Mouse (Mus musculus): ENCODE data around the gene Gbp9. TPM values are rescaled to one million over a fixed set of nuclear protein-coding genes. Genes with fewer than 3 reads are reported as not detected.
"Not testable (repeated sequence)": the region's sequence is repeated elsewhere in the genome, so short reads cannot be mapped to it uniquely, and the experiment has no call there.

Gbp9 gene
- polyA plus RNA-seq, 1 experiment from 2014 or later, result 2.0 TPM

DNA sequence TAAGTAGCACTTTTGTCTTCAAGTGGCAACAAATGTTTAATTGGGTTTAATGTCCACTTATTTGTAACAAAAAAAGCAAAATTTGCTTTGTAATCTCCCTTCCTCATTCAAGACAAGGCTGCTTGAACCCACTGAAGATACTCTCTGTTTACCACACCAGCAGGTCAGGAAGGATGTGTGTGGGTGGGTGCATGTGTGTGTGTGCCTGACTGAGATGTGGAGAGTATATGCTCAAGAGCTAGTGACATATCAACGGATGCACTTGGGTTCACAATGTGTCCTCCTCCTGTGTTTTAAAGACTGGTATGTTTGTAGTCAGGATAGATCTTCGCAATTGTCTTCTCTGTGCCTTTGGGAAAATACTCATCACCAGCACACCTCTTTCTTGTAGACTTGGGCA, 24.6 kb downstream of the Gbp9 start:
- Histone ChIP-seq H3K36me3 (no peaks in the 10 kb centered on the region), H3K4me1 (replicated peaks) (no peaks in the 10 kb centered on the region), H3K4me2 (no peak overlapping the region), H3K27ac (replicated peaks) (no peak overlapping the region), H3K9me3 (no peaks in the 10 kb centered on the region), H3K27me3 (no peaks in the 10 kb centered on the region), H3K9ac (no peak overlapping the region), H3K4me3 (no peak overlapping the region)
- ATAC-seq (ENCODE audit: low read depth), result no peak
- 83% methylated on average over 2 of the region's 2 CpGs for WGBS

DNA sequence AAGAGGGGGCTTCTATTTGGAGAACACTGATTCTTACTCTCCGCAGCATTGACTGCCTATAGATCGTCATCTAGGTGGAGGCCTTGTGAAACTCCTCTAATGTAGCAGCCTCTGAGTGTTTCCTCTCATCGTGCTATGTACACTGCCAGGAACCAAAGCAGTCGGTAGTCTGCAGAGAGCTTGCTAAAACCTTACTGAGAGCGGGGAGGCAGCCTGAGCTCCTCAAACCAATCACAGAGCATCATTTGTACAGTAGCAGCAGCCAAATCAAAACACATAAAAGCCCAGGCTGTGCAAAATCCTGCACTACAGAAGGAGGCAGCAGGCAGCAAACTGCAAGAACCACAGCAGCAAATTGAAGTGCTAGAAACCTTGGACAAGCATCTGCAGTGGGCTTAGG, 25.7 kb downstream of the Gbp9 start:
- Histone ChIP-seq H3K27ac (replicated peaks) (no peak overlapping the region), H3K4me1 (replicated peaks) (no peaks in the 10 kb centered on the region), H3K36me3 (no peaks in the 10 kb centered on the region), H3K9ac (no peak overlapping the region), H3K9me3 (no peaks in the 10 kb centered on the region), H3K4me3 (no peak overlapping the region), H3K27me3 (no peaks in the 10 kb centered on the region), H3K4me2 (no peak overlapping the region)
- 91% methylated on average over 5 of the region's 5 CpGs for WGBS
- no peak for ATAC-seq (ENCODE audit: low read depth)

DNA sequence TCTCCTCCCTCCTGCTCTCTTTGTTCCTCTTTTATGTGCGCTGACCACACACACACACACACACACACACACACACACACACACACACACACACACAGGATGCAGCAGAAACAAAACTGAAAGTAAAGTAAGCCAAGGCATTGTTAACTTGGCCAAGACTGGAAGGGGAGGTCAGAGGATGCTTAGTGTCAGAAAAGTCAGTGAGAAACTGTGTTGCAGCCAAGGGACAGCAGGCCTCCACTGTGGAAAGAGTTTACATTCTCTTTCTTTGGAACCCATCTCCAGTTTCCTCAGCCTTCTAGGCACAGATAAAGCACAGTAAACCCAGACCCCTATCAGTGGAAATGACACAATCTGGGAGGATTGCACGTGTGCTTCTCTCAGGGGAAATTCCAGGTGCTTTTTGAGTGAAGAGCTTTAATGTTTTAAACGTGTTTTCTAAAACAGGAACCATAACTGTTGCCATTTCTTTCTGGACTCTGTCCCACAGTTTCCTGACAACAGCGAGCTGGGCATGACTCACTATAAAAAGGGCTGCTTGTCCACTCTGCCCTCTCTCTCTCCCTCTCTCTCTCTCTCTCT, 29.0 kb downstream of the Gbp9 start:
- H3K4me2 ChIP-seq; ATAC-seq (ENCODE audit: low read depth); H3K27me3 ChIP-seq; H3K9ac ChIP-seq; H3K4me1 ChIP-seq (replicated peaks); H3K36me3 ChIP-seq; H3K27ac ChIP-seq (replicated peaks); H3K4me3 ChIP-seq; H3K9me3 ChIP-seq: not testable (repeated sequence)
- 27% methylated on average over 4 of the region's 4 CpGs for WGBS

DNA sequence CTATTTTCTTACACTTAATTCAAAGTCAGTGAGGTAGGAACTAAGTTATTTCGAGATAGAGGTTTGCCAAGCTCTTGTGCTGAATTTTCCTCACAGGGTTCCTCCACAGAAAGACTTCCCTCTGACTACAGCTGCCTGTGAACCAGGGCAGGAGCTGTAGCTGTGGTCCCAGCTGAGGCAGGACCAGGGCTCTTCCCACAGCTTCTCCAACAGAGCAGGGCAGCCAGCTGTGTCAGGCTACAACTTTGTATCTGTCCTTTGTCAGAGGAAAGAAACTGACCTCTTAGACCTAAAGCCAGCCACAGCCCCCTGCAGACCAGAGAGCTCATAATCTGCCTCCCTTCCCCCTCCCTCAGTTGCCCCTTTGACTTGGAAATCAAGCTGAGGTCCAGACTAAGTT, 29.6 kb downstream of the Gbp9 start:
- not testable (repeated sequence) for H3K9me3 ChIP-seq; H3K9ac ChIP-seq; ATAC-seq (ENCODE audit: low read depth); H3K27me3 ChIP-seq; H3K4me3 ChIP-seq; H3K4me1 ChIP-seq (replicated peaks); H3K4me2 ChIP-seq; H3K36me3 ChIP-seq
- WGBS, result 47% methylated on average over 1 of the region's 1 CpGs
- 0 out of 2 replicates have a peak overlapping the region, but pooled peaks have one; percentile 28 for H3K27ac ChIP-seq (replicated peaks)

DNA sequence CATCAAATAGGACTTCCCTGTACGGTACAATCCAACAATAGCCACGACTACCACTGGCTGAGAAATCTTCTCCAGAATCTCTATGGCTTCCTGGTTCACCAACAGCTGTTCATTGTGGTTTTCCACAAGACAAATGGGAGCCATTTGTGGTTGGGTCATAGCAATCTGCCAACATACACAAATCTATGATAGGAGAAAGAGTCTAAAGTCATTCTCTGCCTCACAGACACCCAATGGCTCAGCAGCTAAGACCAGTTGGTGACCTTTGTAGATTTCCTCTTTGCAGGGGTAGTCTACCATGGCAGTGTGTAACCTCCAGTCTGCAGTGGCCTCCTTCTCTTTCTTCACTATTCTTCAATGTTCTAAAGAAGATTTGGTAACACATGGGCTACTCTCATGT, 33.6 kb downstream of the Gbp9 start:
- not testable (repeated sequence) for H3K27me3 ChIP-seq; H3K9me3 ChIP-seq; H3K36me3 ChIP-seq; ATAC-seq (ENCODE audit: low read depth); H3K4me1 ChIP-seq (replicated peaks); H3K4me3 ChIP-seq; H3K27ac ChIP-seq (replicated peaks); H3K4me2 ChIP-seq; H3K9ac ChIP-seq
- WGBS, result 81% methylated on average over 2 of the region's 2 CpGs

DNA sequence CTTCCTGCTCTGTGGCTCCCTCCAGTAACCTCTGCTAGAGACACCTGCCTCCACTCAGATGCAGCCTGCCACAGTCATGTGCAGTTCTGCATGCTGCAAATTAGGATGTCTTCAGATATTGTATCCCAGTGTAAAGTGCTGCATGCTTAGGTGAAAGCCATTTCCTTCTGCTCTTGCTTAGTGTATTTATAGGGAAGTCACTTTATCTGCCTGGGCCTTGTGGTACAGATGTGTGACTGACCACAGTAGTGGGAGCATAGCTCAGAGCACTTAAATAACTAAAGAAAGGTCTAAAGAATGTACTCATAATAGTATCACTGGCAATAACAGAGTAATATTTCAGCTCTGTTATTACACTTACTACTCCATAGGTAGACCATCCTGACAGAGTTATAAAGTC, 57.4 kb downstream of the Gbp9 start:
- no peaks in the 10 kb centered on the region for H3K4me1 ChIP-seq (replicated peaks)
- H3K4me3 ChIP-seq, result no peak overlapping the region
- no peaks in the 10 kb centered on the region for H3K36me3 ChIP-seq
- no peak overlapping the region for H3K4me2 ChIP-seq
- peaks cover 6% of the 10 kb centered on the region; the same call in 1 of the 2 replicates for H3K9me3 ChIP-seq
- ATAC-seq (ENCODE audit: low read depth), result no peak
- H3K27ac ChIP-seq (replicated peaks), result no peak overlapping the region
- H3K27me3 ChIP-seq, result no peaks in the 10 kb centered on the region
- H3K9ac ChIP-seq, result no peak overlapping the region

DNA sequence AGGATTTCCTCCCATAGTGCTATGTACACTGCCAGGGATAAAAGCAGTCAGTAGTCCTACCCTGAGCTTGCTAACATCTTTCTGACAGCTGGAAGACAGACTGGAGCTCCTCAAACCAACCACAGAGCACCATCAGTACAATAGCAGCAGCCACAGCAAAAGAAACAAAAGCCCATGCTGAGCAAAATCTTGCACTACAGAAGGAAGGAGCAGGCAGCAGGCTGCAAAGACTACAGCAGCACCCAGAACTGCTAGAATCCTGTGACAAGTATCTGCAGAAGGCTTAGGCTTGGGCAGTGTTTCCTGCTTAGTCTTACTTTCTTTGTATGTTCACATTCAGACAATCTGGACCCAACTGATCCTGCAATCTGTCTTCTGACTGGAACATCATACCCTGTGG, 71.0 kb downstream of the Gbp9 start:
- not testable (repeated sequence) for H3K9ac ChIP-seq; ATAC-seq (ENCODE audit: low read depth); H3K4me3 ChIP-seq; H3K36me3 ChIP-seq; H3K9me3 ChIP-seq; H3K27me3 ChIP-seq; H3K4me2 ChIP-seq; H3K27ac ChIP-seq (replicated peaks); H3K4me1 ChIP-seq (replicated peaks)

DNA sequence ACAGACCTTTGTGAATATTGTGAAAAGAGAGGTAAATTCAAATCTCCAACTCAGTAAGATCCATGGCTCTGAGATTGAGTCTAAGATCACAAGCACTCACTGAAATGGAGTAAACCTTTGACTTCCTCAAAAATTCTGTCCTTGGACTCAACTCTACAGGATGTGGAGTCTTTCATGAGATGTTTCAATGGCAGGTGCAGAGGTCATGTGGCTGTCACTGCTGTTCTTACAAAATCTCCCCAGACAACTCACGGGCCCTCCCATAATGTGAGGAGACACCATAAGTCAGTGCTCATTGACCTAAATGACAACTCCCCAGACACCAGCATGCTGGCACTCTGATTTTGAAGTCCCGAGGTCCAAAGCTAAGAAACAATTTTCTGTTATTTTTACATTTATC, 74.9 kb downstream of the Gbp9 start:
- not testable (repeated sequence) for H3K27ac ChIP-seq (replicated peaks); ATAC-seq (ENCODE audit: low read depth); H3K4me2 ChIP-seq; H3K27me3 ChIP-seq; H3K4me3 ChIP-seq; H3K9ac ChIP-seq; H3K4me1 ChIP-seq (replicated peaks); H3K36me3 ChIP-seq; H3K9me3 ChIP-seq
- WGBS, result 65% methylated on average over 2 of the region's 2 CpGs

DNA sequence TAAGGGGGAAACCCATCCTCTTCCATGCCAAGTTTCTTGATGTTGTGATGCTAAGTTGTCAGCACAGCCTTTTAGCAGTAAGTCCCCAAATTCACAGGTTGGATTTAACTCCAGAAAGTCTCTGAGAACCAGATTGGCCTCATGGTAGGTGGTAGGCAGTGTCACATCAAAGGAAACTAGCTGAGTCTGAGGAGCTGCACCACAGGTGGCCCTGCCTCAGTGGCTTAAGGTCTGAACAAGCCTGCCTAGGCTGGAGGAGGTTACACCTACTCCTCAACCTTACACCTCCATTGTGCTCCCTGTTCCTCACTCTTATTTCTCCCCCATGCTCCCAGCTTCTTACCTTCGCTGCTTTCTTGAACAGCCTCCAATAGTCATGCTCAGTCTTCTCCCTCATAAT, 76.0 kb downstream of the Gbp9 start:
- Histone ChIP-seq H3K4me1 (replicated peaks) (no peaks in the 10 kb centered on the region), H3K4me3 (no peak overlapping the region), H3K36me3 (no peaks in the 10 kb centered on the region), H3K4me2 (no peak overlapping the region), H3K27ac (replicated peaks) (no peak overlapping the region), H3K27me3 (no peaks in the 10 kb centered on the region), H3K9ac (no peak overlapping the region), H3K9me3 (no peaks in the 10 kb centered on the region)
- ATAC-seq (ENCODE audit: low read depth), result no peak
- 76% methylated on average over 1 of the region's 1 CpGs for WGBS

DNA sequence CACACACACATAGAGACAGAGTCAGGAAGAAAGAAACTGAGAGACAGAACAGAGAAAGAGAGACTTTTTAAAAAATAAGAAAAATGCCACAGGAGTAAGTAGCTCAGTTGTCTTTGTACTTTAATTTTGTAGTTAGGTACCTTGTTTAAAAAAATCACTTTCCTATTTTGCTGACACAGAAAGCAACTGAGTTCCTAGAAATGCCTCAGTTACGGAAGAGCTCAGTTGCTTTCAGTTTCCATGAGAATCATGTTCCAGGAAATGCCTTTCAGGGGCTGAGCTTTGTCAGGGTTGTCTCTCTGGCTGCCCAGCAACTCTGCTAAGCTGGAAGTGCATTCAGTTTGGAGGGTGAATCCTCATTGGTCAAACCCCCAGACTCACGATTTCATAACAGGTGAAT, 76.9 kb downstream of the Gbp9 start:
- ATAC-seq (ENCODE audit: low read depth); H3K9ac ChIP-seq; H3K9me3 ChIP-seq; H3K27me3 ChIP-seq; H3K4me3 ChIP-seq; H3K4me2 ChIP-seq; H3K4me1 ChIP-seq (replicated peaks); H3K27ac ChIP-seq (replicated peaks); H3K36me3 ChIP-seq: not testable (repeated sequence)
- WGBS, result 89% methylated on average over 2 of the region's 2 CpGs

DNA sequence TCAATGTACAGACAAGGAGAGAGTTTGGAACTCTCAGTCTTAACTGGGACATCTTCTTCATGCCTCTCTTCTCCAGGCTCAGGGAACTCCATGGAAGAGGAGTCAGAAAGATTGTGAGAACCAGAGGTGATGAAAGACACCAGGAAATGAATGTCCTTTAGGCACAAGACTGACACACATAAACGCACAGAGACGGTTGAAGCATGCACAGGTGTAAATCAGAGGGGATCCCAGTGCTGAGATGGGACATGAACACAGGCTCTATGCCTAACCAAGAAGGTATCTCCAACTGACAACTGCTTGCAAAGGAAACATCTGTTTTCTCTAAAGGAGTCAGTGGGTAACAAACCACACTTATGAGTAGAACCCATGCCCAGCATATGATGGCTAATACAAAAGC, 79.1 kb downstream of the Gbp9 start:
- Histone ChIP-seq H3K4me3 (no peak overlapping the region), H3K27ac (replicated peaks) (no peak overlapping the region), H3K9me3 (no peaks in the 10 kb centered on the region), H3K9ac (no peak overlapping the region), H3K36me3 (no peaks in the 10 kb centered on the region), H3K4me1 (replicated peaks) (no peaks in the 10 kb centered on the region), H3K4me2 (no peak overlapping the region), H3K27me3 (no peaks in the 10 kb centered on the region)
- WGBS, result 99% methylated on average over 2 of the region's 2 CpGs
- ATAC-seq (ENCODE audit: low read depth), result no peak

DNA sequence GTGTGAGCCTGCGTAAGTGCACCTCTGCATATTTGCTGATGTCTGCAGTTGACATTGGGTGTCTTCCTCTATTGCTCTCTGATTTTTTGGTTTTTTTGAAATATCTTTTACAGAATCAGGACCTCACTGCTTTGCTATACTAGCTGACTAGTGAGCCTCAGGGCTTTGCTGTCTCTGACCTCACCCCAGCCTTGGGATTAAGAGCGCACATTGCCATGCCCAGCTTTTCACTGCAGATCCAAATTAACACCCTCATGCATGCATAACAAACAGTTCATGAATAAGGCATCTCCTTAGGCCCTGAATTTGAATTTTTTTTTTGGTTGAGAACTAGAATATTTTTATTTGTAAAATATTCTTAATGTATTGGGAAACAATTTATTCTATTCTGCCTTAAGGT, 84.1 kb downstream of the Gbp9 start:
- ATAC-seq (ENCODE audit: low read depth), result no peak
- 91% methylated on average over 2 of the region's 2 CpGs for WGBS
- no peaks in the 10 kb centered on the region for H3K36me3 ChIP-seq
- no peaks in the 10 kb centered on the region for H3K4me1 ChIP-seq (replicated peaks)
- H3K4me2 ChIP-seq, result no peak overlapping the region
- no peak overlapping the region for H3K4me3 ChIP-seq
- no peaks in the 10 kb centered on the region for H3K9me3 ChIP-seq
- H3K9ac ChIP-seq, result no peak overlapping the region
- no peaks in the 10 kb centered on the region for H3K27me3 ChIP-seq
- H3K27ac ChIP-seq (replicated peaks), result no peak overlapping the region

DNA sequence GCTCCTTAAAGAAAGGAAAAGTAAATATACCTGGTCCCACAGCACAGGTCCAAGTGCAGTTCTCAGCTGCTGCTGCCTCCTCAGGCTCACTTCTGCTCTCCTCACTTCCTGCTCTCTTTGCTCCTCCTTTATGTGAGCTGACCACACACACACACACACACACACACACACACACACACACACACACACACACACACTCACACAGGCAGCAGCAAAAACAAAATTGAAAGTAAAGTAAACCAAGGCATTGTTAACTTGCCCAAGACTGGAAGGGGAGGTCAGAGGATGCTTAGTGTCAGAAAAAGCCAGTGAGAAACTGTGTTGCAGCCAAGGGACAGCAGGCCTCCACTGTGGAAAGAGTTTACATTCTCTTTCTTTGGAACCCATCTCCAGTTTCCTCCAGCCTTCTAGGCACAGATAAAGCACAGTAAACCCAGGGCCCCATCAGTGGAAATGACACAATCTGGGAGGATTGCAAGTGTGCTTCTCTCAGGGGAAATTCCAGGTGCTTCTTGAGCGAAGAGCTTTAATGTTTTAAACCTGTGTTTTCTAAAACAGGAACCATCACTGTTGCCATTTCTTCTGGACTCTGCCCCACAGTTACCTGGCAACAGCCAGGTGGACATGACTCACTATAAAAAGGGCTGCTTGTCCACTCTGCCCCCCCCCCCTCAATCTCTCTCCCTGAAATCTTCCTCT, 85.7 kb downstream of the Gbp9 start:
- WGBS, result 87% methylated on average over 1 of the region's 1 CpGs
- not testable (repeated sequence) for ATAC-seq (ENCODE audit: low read depth); H3K27me3 ChIP-seq; H3K4me2 ChIP-seq; H3K9ac ChIP-seq; H3K27ac ChIP-seq (replicated peaks); H3K36me3 ChIP-seq; H3K4me1 ChIP-seq (replicated peaks); H3K4me3 ChIP-seq; H3K9me3 ChIP-seq

All from neural tube, embryonic 13.5 days (tissue).